Mouse (Mus musculus) MEL-GATA-1-ER (cell line): Measurements from ENCODE around the gene Tex35.

ENCODE experiments used
- DNase-seq: peaks from one replicate; pipeline ENCODE4 v3.0.0-alpha.2; 2012; ENCODE audit warnings: low read depth; ENCODE audit errors: extremely low read depth

The Tex35 gene

GRCm38 (mm10) chr1:157054659-157055058 is 53.8 kb downstream of the Tex35 start:
- DNase-seq: no peak

- DNase-seq: no peak
Measured at GRCm38 (mm10) chr1:157049886-157050285, 58.6 kb downstream of the Tex35 start.
